Mouse (Mus musculus): Measurements from ENCODE around the gene Prr3. TPM values are rescaled to one million over a fixed set of nuclear protein-coding genes. Genes with fewer than 3 reads are reported as not detected.
"Not testable (repeated sequence)": the region's sequence is repeated elsewhere in the genome, so short reads cannot be mapped to it uniquely, and the experiment has no call there.

Prr3 gene
- polyA plus RNA-seq, 1 experiment from 2014 or later = 26.9 TPM

- H3K4me2 ChIP-seq (replicated peaks; ENCODE audit: low read depth, low read length) = no peak overlapping the region
- WGBS = 94% methylated on average over 9 of the region's 9 CpGs
- ATAC-seq (ENCODE audit: insufficient number of reproducible peaks, insufficient read depth, low FRiP score, low read depth) = no peak
These were observed 42.1 kb upstream of the Prr3 start for GRCm38 (mm10) chr17:36022098-36022497.

GRCm38 (mm10) chr17:36021309-36021708, 41.3 kb upstream of the Prr3 start:
- H3K4me1 ChIP-seq (ENCODE audit: control insufficient read depth, insufficient read depth, low read length) = peaks cover 6% of the 10 kb centered on the region; the same call in 1 of the 2 replicates
- H3K9me3 ChIP-seq (ENCODE audit: control insufficient read depth, low read depth, low read length) = no peaks in the 10 kb centered on the region
- 88% methylated on average over 1 of the region's 1 CpGs for WGBS
- H3K4me2 ChIP-seq (replicated peaks; ENCODE audit: low read depth, low read length) = no peak overlapping the region; the same call in 1 of the 2 replicates
- H3K4me3 ChIP-seq (ENCODE audit: low read depth, low read length) = no peak overlapping the region
- H3K27me3 ChIP-seq (ENCODE audit: control insufficient read depth, insufficient read depth, low read length) = no peaks in the 10 kb centered on the region
- H3K36me3 ChIP-seq (ENCODE audit: control insufficient read depth, insufficient read depth, low read length) = no peaks in the 10 kb centered on the region
- ATAC-seq (ENCODE audit: insufficient number of reproducible peaks, insufficient read depth, low FRiP score, low read depth) = no peak
- no peak overlapping the region for H3K27ac ChIP-seq (ENCODE audit: low read length)
- no peak overlapping the region for H3K9ac ChIP-seq (replicated peaks; ENCODE audit: low read depth, low read length)

More at GRCm38 (mm10) chr17:36022098-36022497, 42.1 kb upstream of the Prr3 start:
- Histone ChIP-seq H3K4me3 (ENCODE audit: low read depth, low read length) (no peak overlapping the region), H3K27me3 (ENCODE audit: control insufficient read depth, insufficient read depth, low read length) (no peaks in the 10 kb centered on the region), H3K4me1 (ENCODE audit: control insufficient read depth, insufficient read depth, low read length) (peaks cover 6% of the 10 kb centered on the region; the same call in 1 of the 2 replicates), H3K9ac (replicated peaks; ENCODE audit: low read depth, low read length) (no peak overlapping the region), H3K27ac (ENCODE audit: low read length) (no peak overlapping the region), H3K36me3 (ENCODE audit: control insufficient read depth, insufficient read depth, low read length) (no peaks in the 10 kb centered on the region), H3K9me3 (ENCODE audit: control insufficient read depth, low read depth, low read length) (no peaks in the 10 kb centered on the region)

GRCm38 (mm10) chr17:36020191-36021073, 40.4 kb upstream of the Prr3 start, which contains the start of gene H2-T24:
Gene H2-T24, minus strand, starts transcription at chr17:36020560.
- no peak within 1 kb of the TSS for H3K9ac ChIP-seq (replicated peaks; ENCODE audit: low read depth, low read length)
- 33% methylated on average over 15 of the region's 15 CpGs for WGBS

GRCm38 (mm10) chr17:36019519-36019918, 39.5 kb upstream of the Prr3 start:
- Histone ChIP-seq H3K4me1 (ENCODE audit: control insufficient read depth, insufficient read depth, low read length) (peaks cover 4% of the 10 kb centered on the region; the same call in 1 of the 2 replicates), H3K9ac (replicated peaks; ENCODE audit: low read depth, low read length) (no peak overlapping the region), H3K4me3 (ENCODE audit: low read depth, low read length) (no peak overlapping the region), H3K27ac (ENCODE audit: low read length) (no peak overlapping the region), H3K9me3 (ENCODE audit: control insufficient read depth, low read depth, low read length) (no peaks in the 10 kb centered on the region), H3K27me3 (ENCODE audit: control insufficient read depth, insufficient read depth, low read length) (no peaks in the 10 kb centered on the region), H3K36me3 (ENCODE audit: control insufficient read depth, insufficient read depth, low read length) (no peaks in the 10 kb centered on the region), H3K4me2 (replicated peaks; ENCODE audit: low read depth, low read length) (no peak overlapping the region)
- ATAC-seq (ENCODE audit: insufficient number of reproducible peaks, insufficient read depth, low FRiP score, low read depth) = no peak
- 63% methylated on average over 3 of the region's 3 CpGs for WGBS

More at GRCm38 (mm10) chr17:36020191-36021073, 40.4 kb upstream of the Prr3 start, which contains the start of gene H2-T24:
- Histone ChIP-seq H3K27ac (ENCODE audit: low read length) (no peak within 1 kb of the TSS), H3K4me3 (ENCODE audit: low read depth, low read length) (no peak within 1 kb of the TSS), H3K36me3 (ENCODE audit: control insufficient read depth, insufficient read depth, low read length) (no peaks in the 10 kb centered on the region), H3K4me2 (replicated peaks; ENCODE audit: low read depth, low read length) (no peak within 1 kb of the TSS; the same call in 1 of the 2 replicates), H3K27me3 (ENCODE audit: control insufficient read depth, insufficient read depth, low read length) (no peaks in the 10 kb centered on the region), H3K9me3 (ENCODE audit: control insufficient read depth, low read depth, low read length) (no peaks in the 10 kb centered on the region), H3K4me1 (ENCODE audit: control insufficient read depth, insufficient read depth, low read length) (peaks cover 6% of the 10 kb centered on the region; the same call in 1 of the 2 replicates)
- peak; percentile 50; the same call in 1 of the 2 replicates for ATAC-seq (ENCODE audit: insufficient number of reproducible peaks, insufficient read depth, low FRiP score, low read depth)

- ATAC-seq (ENCODE audit: insufficient number of reproducible peaks, insufficient read depth, low FRiP score, low read depth) = no peak
- Histone ChIP-seq H3K9ac (replicated peaks; ENCODE audit: low read depth, low read length) (no peak overlapping the region), H3K27me3 (ENCODE audit: control insufficient read depth, insufficient read depth, low read length) (no peaks in the 10 kb centered on the region), H3K27ac (ENCODE audit: low read length) (no peak overlapping the region), H3K9me3 (ENCODE audit: control insufficient read depth, low read depth, low read length) (no peaks in the 10 kb centered on the region), H3K4me3 (ENCODE audit: low read depth, low read length) (no peak overlapping the region), H3K36me3 (ENCODE audit: control insufficient read depth, insufficient read depth, low read length) (no peaks in the 10 kb centered on the region), H3K4me1 (ENCODE audit: control insufficient read depth, insufficient read depth, low read length) (no peaks in the 10 kb centered on the region), H3K4me2 (replicated peaks; ENCODE audit: low read depth, low read length) (no peak overlapping the region)
- 66% methylated on average over 2 of the region's 2 CpGs for WGBS
These were observed 38.9 kb upstream of the Prr3 start for GRCm38 (mm10) chr17:36018979-36019378.

- Histone ChIP-seq H3K4me2 (replicated peaks; ENCODE audit: low read depth, low read length) (no peak overlapping the region), H3K27ac (ENCODE audit: low read length) (no peak overlapping the region), H3K27me3 (ENCODE audit: control insufficient read depth, insufficient read depth, low read length) (no peaks in the 10 kb centered on the region), H3K4me3 (ENCODE audit: low read depth, low read length) (no peak overlapping the region), H3K4me1 (ENCODE audit: control insufficient read depth, insufficient read depth, low read length) (no peaks in the 10 kb centered on the region), H3K9ac (replicated peaks; ENCODE audit: low read depth, low read length) (no peak overlapping the region), H3K9me3 (ENCODE audit: control insufficient read depth, low read depth, low read length) (no peaks in the 10 kb centered on the region), H3K36me3 (ENCODE audit: control insufficient read depth, insufficient read depth, low read length) (no peaks in the 10 kb centered on the region)
- ATAC-seq (ENCODE audit: insufficient number of reproducible peaks, insufficient read depth, low FRiP score, low read depth) = no peak
- 84% methylated on average over 5 of the region's 5 CpGs for WGBS
These were observed 37.0 kb upstream of the Prr3 start for GRCm38 (mm10) chr17:36017046-36017445.

GRCm38 (mm10) chr17:36014977-36015376, 34.9 kb upstream of the Prr3 start:
- Histone ChIP-seq H3K9me3 (ENCODE audit: control insufficient read depth, low read depth, low read length) (no peaks in the 10 kb centered on the region), H3K4me1 (ENCODE audit: control insufficient read depth, insufficient read depth, low read length) (no peaks in the 10 kb centered on the region), H3K27ac (ENCODE audit: low read length) (no peak overlapping the region), H3K4me2 (replicated peaks; ENCODE audit: low read depth, low read length) (no peak overlapping the region), H3K4me3 (ENCODE audit: low read depth, low read length) (no peak overlapping the region), H3K27me3 (ENCODE audit: control insufficient read depth, insufficient read depth, low read length) (no peaks in the 10 kb centered on the region), H3K36me3 (ENCODE audit: control insufficient read depth, insufficient read depth, low read length) (no peaks in the 10 kb centered on the region), H3K9ac (replicated peaks; ENCODE audit: low read depth, low read length) (no peak overlapping the region)
- WGBS = 88% methylated on average over 5 of the region's 5 CpGs
- ATAC-seq (ENCODE audit: insufficient number of reproducible peaks, insufficient read depth, low FRiP score, low read depth) = no peak

GRCm38 (mm10) chr17:36004409-36004808, 24.4 kb upstream of the Prr3 start:
- not testable (repeated sequence) for H3K36me3 ChIP-seq (ENCODE audit: control insufficient read depth, insufficient read depth, low read length); H3K4me3 ChIP-seq (ENCODE audit: low read depth, low read length); H3K4me2 ChIP-seq (replicated peaks; ENCODE audit: low read depth, low read length); H3K9me3 ChIP-seq (ENCODE audit: control insufficient read depth, low read depth, low read length); H3K27ac ChIP-seq (ENCODE audit: low read length); H3K27me3 ChIP-seq (ENCODE audit: control insufficient read depth, insufficient read depth, low read length); ATAC-seq (ENCODE audit: insufficient number of reproducible peaks, insufficient read depth, low FRiP score, low read depth); H3K4me1 ChIP-seq (ENCODE audit: control insufficient read depth, insufficient read depth, low read length); H3K9ac ChIP-seq (replicated peaks; ENCODE audit: low read depth, low read length)
- 93% methylated on average over 7 of the region's 7 CpGs for WGBS

Data from stomach, embryonic 14.5 days (tissue).